Mouse (Mus musculus): Measurements from ENCODE around the gene Krtap5-4. TPM values are rescaled to one million over a fixed set of nuclear protein-coding genes. Genes with fewer than 3 reads are reported as not detected.

Krtap5-4 gene
- total and polyA plus RNA-seq, 3 experiments, result not detected

DNA sequence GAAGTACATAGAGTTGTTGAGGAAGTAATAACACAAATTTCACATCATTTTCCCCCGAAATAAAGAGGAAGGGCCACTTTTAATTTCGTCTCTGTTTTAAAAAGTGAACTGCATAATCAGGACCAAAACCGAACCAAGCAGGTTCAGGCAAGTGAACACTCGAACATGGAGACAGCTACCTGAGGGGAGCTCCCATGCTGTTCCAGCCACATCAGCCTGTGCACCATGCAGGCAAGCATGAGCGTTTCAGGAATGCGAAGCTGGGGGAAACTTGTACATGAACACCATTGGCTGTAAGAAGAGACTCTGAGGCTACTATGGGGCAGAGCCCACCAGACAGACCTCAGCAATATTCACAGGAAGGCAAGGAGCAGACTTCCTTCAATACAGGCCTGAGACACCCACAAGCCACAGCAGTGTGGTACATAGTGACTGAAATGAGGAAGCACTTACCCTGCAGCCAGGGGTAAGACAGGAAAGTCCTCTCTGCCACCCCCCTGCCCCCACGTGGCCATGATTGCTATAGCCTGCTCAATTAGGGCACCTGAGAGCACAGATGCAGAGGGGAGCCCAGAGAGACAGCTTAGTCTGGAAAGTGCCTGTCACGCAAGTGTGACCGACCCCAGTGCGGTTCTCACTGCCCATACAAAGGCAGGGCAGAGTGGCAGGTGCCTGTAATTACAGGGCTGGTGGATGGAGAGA lies 37.1 kb downstream of the Krtap5-4 start:
- Histone ChIP-seq H3K4me3 (replicated peaks in 1 of 3; ENCODE audit: low read depth in 2 of 3, low read length in 2 of 3, poor library complexity in 1 of 3) (no peak overlapping the region), H3K9ac (ENCODE audit: insufficient read depth, low read depth) (no peak overlapping the region), H3K4me2 (ENCODE audit: insufficient read depth, low read depth, poor library complexity, severe bottlenecking) (no peak overlapping the region), H3K27me3 (replicated peaks) (no peaks in the 10 kb centered on the region), H3K79me2 (replicated peaks; ENCODE audit: control insufficient read depth, extremely low read depth, insufficient read depth, poor library complexity, severe bottlenecking) (no peaks in the 10 kb centered on the region), H3K4me1 (ENCODE audit: control insufficient read depth in 1 of 2, insufficient read depth in 2 of 2) (peaks cover 18 to 38% of the 10 kb centered on the region in 2 experiments), H3K9me3 (replicated peaks; ENCODE audit: low read length) (no peaks in the 10 kb centered on the region), H3K27ac (ENCODE audit: insufficient read depth, low read depth) (no peak overlapping the region), H3K36me3 (replicated peaks in 1 of 2; ENCODE audit: control insufficient read depth in 1 of 2, insufficient read depth in 1 of 2, low read length in 1 of 2) (no peaks in the 10 kb centered on the region)
- peak in 1 of 2 experiments; percentile 48; a peak in 2 of 4 replicates for TF ChIP-seq CTCF (conservative IDR thresholded peaks at IDR 0.05 in 1 of 2, IDR thresholded peaks at IDR 0.05 in 1 of 2; ENCODE audit: low read depth in 2 of 2, low read length in 2 of 2)
- TF ChIP-seq NELFE (IDR thresholded peaks at IDR 0.05; ENCODE audit: low read depth, low read length), result no peak
- TF ChIP-seq HCFC1 (IDR thresholded peaks at IDR 0.05; ENCODE audit: low read depth, low read length), result no peak
- peak; percentile 42 for TF ChIP-seq USF1 (IDR thresholded peaks at IDR 0.05; ENCODE audit: low read depth, low read length)
- peak; percentile 38; the same call in 1 of the 2 replicates for TF ChIP-seq MAX (IDR thresholded peaks at IDR 0.05; ENCODE audit: low read length)
- TF ChIP-seq IRF4 (IDR thresholded peaks at IDR 0.05; ENCODE audit: low read depth, low read length), result 0 out of 2 replicates have a peak, but pooled peaks have one; percentile 18
- TF ChIP-seq ELF1 (IDR thresholded peaks at IDR 0.05; ENCODE audit: low read depth, low read length), result peak; percentile 47
- dilution Hi-C loops (cut with MboI; ENCODE audit: extremely low pct_ligation_motif_present, extremely low pct_unique_long_range_greater_than_20kb, low sequenced_read_pairs), result no loop called here
- peak; percentile 74 for DNase-seq (ENCODE audit: extremely low read depth)
- in situ Hi-C loops (cut with MboI; ENCODE audit: low pct_ligation_motif_present, low pct_unique_long_range_greater_than_20kb, low sequenced_read_pairs), result no loop called here

- no peaks in the 10 kb centered on the region for H3K9me3 ChIP-seq (replicated peaks; ENCODE audit: low read length)
- H3K36me3 ChIP-seq (replicated peaks in 1 of 2; ENCODE audit: control insufficient read depth in 1 of 2, insufficient read depth in 1 of 2, low read length in 1 of 2), result no peaks in the 10 kb centered on the region
- DNase-seq (ENCODE audit: extremely low read depth), result no peak
- H3K4me2 ChIP-seq (ENCODE audit: insufficient read depth, low read depth, poor library complexity, severe bottlenecking), result no peak overlapping the region
- H3K4me1 ChIP-seq (ENCODE audit: control insufficient read depth in 1 of 2, insufficient read depth in 2 of 2), result peaks cover 26 to 47% of the 10 kb centered on the region in 2 experiments
- no peak overlapping the region for H3K9ac ChIP-seq (ENCODE audit: insufficient read depth, low read depth)
- TF ChIP-seq TBP (conservative IDR thresholded peaks at IDR 0.05; ENCODE audit: low read depth, low read length) (no peak), CHD1 (IDR thresholded peaks at IDR 0.05; ENCODE audit: low read depth, low read length) (no peak), MAX (IDR thresholded peaks at IDR 0.05; ENCODE audit: low read length) (no peak), EP300 (IDR thresholded peaks at IDR 0.05; ENCODE audit: low read length) (no peak), MEF2A (IDR thresholded peaks at IDR 0.05; ENCODE audit: borderline replicate concordance, low read depth, low read length) (no peak), BHLHE40 (IDR thresholded peaks at IDR 0.05; ENCODE audit: low read depth, low read length) (no peak), POLR2A (IDR thresholded peaks at IDR 0.05; ENCODE audit: low read depth, low read length) (no peak), ZC3H11A (IDR thresholded peaks at IDR 0.05; ENCODE audit: low read depth, low read length) (no peak), JUND (conservative IDR thresholded peaks at IDR 0.05; ENCODE audit: low read depth, low read length) (no peak), HCFC1 (IDR thresholded peaks at IDR 0.05; ENCODE audit: low read depth, low read length) (no peak), ZNF384 (IDR thresholded peaks at IDR 0.05; ENCODE audit: low read depth, low read length) (no peak), USF1 (IDR thresholded peaks at IDR 0.05; ENCODE audit: low read depth, low read length) (no peak), RCOR1 (conservative IDR thresholded peaks at IDR 0.05; ENCODE audit: low read depth, low read length) (no peak), ZMIZ1 (IDR thresholded peaks at IDR 0.05; ENCODE audit: low read depth, low read length) (no peak), JUN (IDR thresholded peaks at IDR 0.05; ENCODE audit: insufficient read depth, low read depth, low read length) (no peak)
- no peaks in the 10 kb centered on the region for H3K79me2 ChIP-seq (replicated peaks; ENCODE audit: control insufficient read depth, extremely low read depth, insufficient read depth, poor library complexity, severe bottlenecking)
- H3K4me3 ChIP-seq (replicated peaks in 1 of 3; ENCODE audit: low read depth in 2 of 3, low read length in 2 of 3, poor library complexity in 1 of 3), result no peak overlapping the region
- in situ Hi-C loops (cut with MboI; ENCODE audit: low pct_ligation_motif_present, low pct_unique_long_range_greater_than_20kb, low sequenced_read_pairs) (no loop called here), dilution Hi-C loops (cut with MboI; ENCODE audit: extremely low pct_ligation_motif_present, extremely low pct_unique_long_range_greater_than_20kb, low sequenced_read_pairs) (no loop called here)
- H3K27ac ChIP-seq (ENCODE audit: insufficient read depth, low read depth), result no peak overlapping the region
- H3K27me3 ChIP-seq (replicated peaks), result no peaks in the 10 kb centered on the region
These were observed 38.4 kb downstream of the Krtap5-4 start for GRCm38 (mm10) chr7:142341564-142342246.

Measured in CH12.LX (cell line).